Mouse (Mus musculus): ENCODE measurements at regions not wholly inside any gene's neighbourhood (a gene's known extent, or its start where the extent isn't known, plus 50 kb on each side); places are given as distances from the start of the nearest gene placed in this dataset.

GRCm38 (mm10) chr13:70343911-70344310 lies 293.5 kb downstream of the Ice1 start:
- Histone ChIP-seq H3K9me3 (ENCODE audit: control insufficient read depth, low read length) (no peaks in the 10 kb centered on the region), H3K27ac (ENCODE audit: low read depth, low read length) (peak overlapping the region; percentile 36; the same call in 1 of the 2 replicates), H3K27me3 (ENCODE audit: control insufficient read depth, insufficient read depth, low read length) (no peaks in the 10 kb centered on the region), H3K36me3 (ENCODE audit: control insufficient read depth, insufficient read depth, low read length) (no peaks in the 10 kb centered on the region), H3K4me1 (replicated peaks; ENCODE audit: control insufficient read depth, insufficient read depth, low read length) (no peaks in the 10 kb centered on the region), H3K4me2 (replicated peaks; ENCODE audit: low read depth, low read length) (no peak overlapping the region), H3K4me3 (ENCODE audit: low read depth, low read length) (no peak overlapping the region), H3K9ac (ENCODE audit: low read depth, low read length) (no peak overlapping the region)
- 42% methylated on average over 2 of the region's 2 CpGs for WGBS
- ATAC-seq (ENCODE audit: low FRiP score): peak; percentile 55; the same call in 1 of the 2 replicates
- DNase-seq (ENCODE audit: low spot score): no peak

- H3K9me3 ChIP-seq (ENCODE audit: control insufficient read depth, low read length): no peaks in the 10 kb centered on the region
- H3K27ac ChIP-seq (ENCODE audit: low read depth, low read length): peak overlapping the region; percentile 36; the same call in 1 of the 2 replicates
- DNase-seq (ENCODE audit: low spot score) (no peak), ATAC-seq (ENCODE audit: low FRiP score) (peak; percentile 72; the same call in 1 of the 2 replicates)
- no peaks in the 10 kb centered on the region for H3K4me1 ChIP-seq (replicated peaks; ENCODE audit: control insufficient read depth, insufficient read depth, low read length)
- 56% methylated on average over 5 of the region's 5 CpGs for WGBS
- no peak overlapping the region for H3K9ac ChIP-seq (ENCODE audit: low read depth, low read length)
- H3K4me2 ChIP-seq (replicated peaks; ENCODE audit: low read depth, low read length): no peak overlapping the region
- no peak overlapping the region for H3K4me3 ChIP-seq (ENCODE audit: low read depth, low read length)
- H3K36me3 ChIP-seq (ENCODE audit: control insufficient read depth, insufficient read depth, low read length): no peaks in the 10 kb centered on the region
- H3K27me3 ChIP-seq (ENCODE audit: control insufficient read depth, insufficient read depth, low read length): no peaks in the 10 kb centered on the region
Observed at GRCm38 (mm10) chr13:70344311-70344710, 293.1 kb downstream of the Ice1 start.

GRCm38 (mm10) chr13:70348456-70348855 lies 289.0 kb downstream of the Ice1 start:
- H3K27ac ChIP-seq (ENCODE audit: low read depth, low read length): no peak overlapping the region
- H3K4me3 ChIP-seq (ENCODE audit: low read depth, low read length): no peak overlapping the region
- WGBS: 91% methylated on average over 4 of the region's 4 CpGs
- no peak overlapping the region for H3K9ac ChIP-seq (ENCODE audit: low read depth, low read length)
- H3K4me2 ChIP-seq (replicated peaks; ENCODE audit: low read depth, low read length): no peak overlapping the region
- no peaks in the 10 kb centered on the region for H3K36me3 ChIP-seq (ENCODE audit: control insufficient read depth, insufficient read depth, low read length)
- ATAC-seq (ENCODE audit: low FRiP score) (no peak), DNase-seq (ENCODE audit: low spot score) (no peak)
- no peaks in the 10 kb centered on the region for H3K4me1 ChIP-seq (replicated peaks; ENCODE audit: control insufficient read depth, insufficient read depth, low read length)
- H3K9me3 ChIP-seq (ENCODE audit: control insufficient read depth, low read length): no peaks in the 10 kb centered on the region
- no peaks in the 10 kb centered on the region for H3K27me3 ChIP-seq (ENCODE audit: control insufficient read depth, insufficient read depth, low read length)

- no peaks in the 10 kb centered on the region for H3K9me3 ChIP-seq (ENCODE audit: control insufficient read depth, low read length)
- no peak overlapping the region for H3K9ac ChIP-seq (ENCODE audit: low read depth, low read length)
- no peak overlapping the region for H3K4me3 ChIP-seq (ENCODE audit: low read depth, low read length)
- no peak for DNase-seq (ENCODE audit: low spot score)
- no peak overlapping the region for H3K4me2 ChIP-seq (replicated peaks; ENCODE audit: low read depth, low read length)
- no peaks in the 10 kb centered on the region for H3K4me1 ChIP-seq (replicated peaks; ENCODE audit: control insufficient read depth, insufficient read depth, low read length)
- no peaks in the 10 kb centered on the region for H3K36me3 ChIP-seq (ENCODE audit: control insufficient read depth, insufficient read depth, low read length)
- no peaks in the 10 kb centered on the region for H3K27me3 ChIP-seq (ENCODE audit: control insufficient read depth, insufficient read depth, low read length)
- 72% methylated on average over 2 of the region's 2 CpGs for WGBS
- ATAC-seq (ENCODE audit: low FRiP score): no peak
- no peak overlapping the region for H3K27ac ChIP-seq (ENCODE audit: low read depth, low read length)
Observed at GRCm38 (mm10) chr13:70348965-70349364, 288.5 kb downstream of the Ice1 start.

- H3K27ac ChIP-seq (ENCODE audit: low read depth, low read length): no peak overlapping the region
- H3K4me1 ChIP-seq (replicated peaks; ENCODE audit: control insufficient read depth, insufficient read depth, low read length): no peaks in the 10 kb centered on the region
- ATAC-seq (ENCODE audit: low FRiP score): no peak
- no peak overlapping the region for H3K9ac ChIP-seq (ENCODE audit: low read depth, low read length)
- WGBS: 88% methylated on average over 2 of the region's 2 CpGs
- no peaks in the 10 kb centered on the region for H3K9me3 ChIP-seq (ENCODE audit: control insufficient read depth, low read length)
- H3K4me3 ChIP-seq (ENCODE audit: low read depth, low read length): no peak overlapping the region
- no peaks in the 10 kb centered on the region for H3K27me3 ChIP-seq (ENCODE audit: control insufficient read depth, insufficient read depth, low read length)
- H3K4me2 ChIP-seq (replicated peaks; ENCODE audit: low read depth, low read length): no peak overlapping the region
- no peaks in the 10 kb centered on the region for H3K36me3 ChIP-seq (ENCODE audit: control insufficient read depth, insufficient read depth, low read length)
- no peak for DNase-seq (ENCODE audit: low spot score)
Observed at GRCm38 (mm10) chr13:70369647-70370046, 267.8 kb downstream of the Ice1 start.

- no peaks in the 10 kb centered on the region for H3K36me3 ChIP-seq (ENCODE audit: control insufficient read depth, insufficient read depth, low read length)
- WGBS: 74% methylated on average over 6 of the region's 6 CpGs
- no peak overlapping the region for H3K4me2 ChIP-seq (replicated peaks; ENCODE audit: low read depth, low read length)
- no peak overlapping the region for H3K9ac ChIP-seq (ENCODE audit: low read depth, low read length)
- H3K27me3 ChIP-seq (ENCODE audit: control insufficient read depth, insufficient read depth, low read length): no peaks in the 10 kb centered on the region
- no peak overlapping the region for H3K4me3 ChIP-seq (ENCODE audit: low read depth, low read length)
- H3K9me3 ChIP-seq (ENCODE audit: control insufficient read depth, low read length): no peaks in the 10 kb centered on the region
- no peak for DNase-seq (ENCODE audit: low spot score)
- H3K27ac ChIP-seq (ENCODE audit: low read depth, low read length): no peak overlapping the region
- no peak for ATAC-seq (ENCODE audit: low FRiP score)
- no peaks in the 10 kb centered on the region for H3K4me1 ChIP-seq (replicated peaks; ENCODE audit: control insufficient read depth, insufficient read depth, low read length)
Observed at GRCm38 (mm10) chr13:70380772-70381171, 256.7 kb downstream of the Ice1 start.

- Histone ChIP-seq H3K4me1 (replicated peaks; ENCODE audit: control insufficient read depth, insufficient read depth, low read length) (no peaks in the 10 kb centered on the region), H3K9me3 (ENCODE audit: control insufficient read depth, low read length) (no peaks in the 10 kb centered on the region), H3K36me3 (ENCODE audit: control insufficient read depth, insufficient read depth, low read length) (no peaks in the 10 kb centered on the region), H3K4me3 (ENCODE audit: low read depth, low read length) (no peak overlapping the region), H3K4me2 (replicated peaks; ENCODE audit: low read depth, low read length) (no peak overlapping the region), H3K27ac (ENCODE audit: low read depth, low read length) (no peak overlapping the region), H3K27me3 (ENCODE audit: control insufficient read depth, insufficient read depth, low read length) (no peaks in the 10 kb centered on the region), H3K9ac (ENCODE audit: low read depth, low read length) (no peak overlapping the region)
- ATAC-seq (ENCODE audit: low FRiP score) (no peak), DNase-seq (ENCODE audit: low spot score) (no peak)
- WGBS: 43% methylated on average over 8 of the region's 8 CpGs
Observed at GRCm38 (mm10) chr13:70385292-70385691, 252.1 kb downstream of the Ice1 start.

GRCm38 (mm10) chr13:70412788-70413187 lies 224.6 kb downstream of the Ice1 start:
- Histone ChIP-seq H3K4me3 (ENCODE audit: low read depth, low read length) (no peak overlapping the region), H3K27me3 (ENCODE audit: control insufficient read depth, insufficient read depth, low read length) (no peaks in the 10 kb centered on the region), H3K9me3 (ENCODE audit: control insufficient read depth, low read length) (no peaks in the 10 kb centered on the region), H3K27ac (ENCODE audit: low read depth, low read length) (no peak overlapping the region), H3K9ac (ENCODE audit: low read depth, low read length) (no peak overlapping the region), H3K4me2 (replicated peaks; ENCODE audit: low read depth, low read length) (no peak overlapping the region), H3K4me1 (replicated peaks; ENCODE audit: control insufficient read depth, insufficient read depth, low read length) (no peaks in the 10 kb centered on the region), H3K36me3 (ENCODE audit: control insufficient read depth, insufficient read depth, low read length) (no peaks in the 10 kb centered on the region)
- DNase-seq (ENCODE audit: low spot score): peak; percentile 14
- peak; percentile 53; the same call in 1 of the 2 replicates for ATAC-seq (ENCODE audit: low FRiP score)
- WGBS: 28% methylated on average over 1 of the region's 1 CpGs

GRCm38 (mm10) chr13:70418156-70418555 lies 219.3 kb downstream of the Ice1 start:
- Histone ChIP-seq H3K9me3 (ENCODE audit: control insufficient read depth, low read length) (no peaks in the 10 kb centered on the region), H3K27ac (ENCODE audit: low read depth, low read length) (no peak overlapping the region), H3K4me2 (replicated peaks; ENCODE audit: low read depth, low read length) (no peak overlapping the region), H3K36me3 (ENCODE audit: control insufficient read depth, insufficient read depth, low read length) (no peaks in the 10 kb centered on the region), H3K4me3 (ENCODE audit: low read depth, low read length) (no peak overlapping the region), H3K27me3 (ENCODE audit: control insufficient read depth, insufficient read depth, low read length) (no peaks in the 10 kb centered on the region), H3K4me1 (replicated peaks; ENCODE audit: control insufficient read depth, insufficient read depth, low read length) (no peaks in the 10 kb centered on the region), H3K9ac (ENCODE audit: low read depth, low read length) (no peak overlapping the region)
- no peak for DNase-seq (ENCODE audit: low spot score)
- WGBS: 85% methylated on average over 2 of the region's 2 CpGs
- no peak for ATAC-seq (ENCODE audit: low FRiP score)

Measured in hindbrain, embryonic 11.5 days (tissue).